Mouse (Mus musculus) neural tube, embryonic 14.5 days (tissue): ENCODE measurements at regions not wholly inside any gene's neighbourhood (a gene's known extent, or its start where the extent isn't known, plus 50 kb on each side); places are given as distances from the start of the nearest gene placed in this dataset.

Experiments used
- ATAC-seq: fragments of 200-750 bp; cut with Nextera tagmentation; 2 replicates; pipeline ENCODE4 v1.8.0; 2017; ENCODE audit warnings: low read depth, mild to moderate bottlenecking, moderate TSS enrichment, moderate library complexity
- H3K27ac ChIP-seq: fragments of 300-500 bp; sonication (generic); 2 replicates; pipeline ENCODE4 v1.5.1; 2014; ENCODE audit warnings: low read depth, mild to moderate bottlenecking, control low read depth, low read length, moderate library complexity, mixed read lengths
- H3K27me3 ChIP-seq: fragments of 300-500 bp; sonication (generic); 2 replicates; pipeline ENCODE4 v1.6.1; 2014; ENCODE audit warnings: low read length; ENCODE audit not compliant: control insufficient read depth, insufficient read depth
- H3K36me3 ChIP-seq: fragments of 300-500 bp; sonication (generic); 2 replicates; pipeline ENCODE4 v1.6.1; 2014; ENCODE audit warnings: low read length, mixed read lengths; ENCODE audit not compliant: control insufficient read depth, insufficient read depth
- H3K4me1 ChIP-seq: fragments of 300-500 bp; sonication (generic); 2 replicates; pipeline ENCODE4 v1.6.1; 2014; ENCODE audit warnings: low read length; ENCODE audit not compliant: control insufficient read depth, insufficient read depth
- H3K4me2 ChIP-seq: fragments of 300-500 bp; sonication (generic); 2 replicates; pipeline ENCODE4 v1.6.1; 2014; ENCODE audit warnings: mild to moderate bottlenecking, low read depth, low read length, control low read depth
- H3K4me3 ChIP-seq: fragments of 300-500 bp; sonication (generic); 2 replicates; pipeline ENCODE4 v1.5.1; 2014; ENCODE audit warnings: low read depth, low read length, control low read depth, mixed read lengths
- H3K9ac ChIP-seq: fragments of 300-500 bp; sonication (generic); replicated peaks from 2 replicates; pipeline ENCODE4 v1.6.1; 2014; ENCODE audit warnings: low read depth, mild to moderate bottlenecking, control low read depth, low read length, mixed read lengths
- H3K9me3 ChIP-seq: fragments of 300-500 bp; sonication (generic); 2 replicates; pipeline ENCODE4 v1.6.1; 2016; ENCODE audit warnings: low read length; ENCODE audit not compliant: control insufficient read depth
- WGBS: fragments of 180-500 bp; shearing (Covaris S2); extraction: QIAGEN DNeasy Blood & Tissue Kit; methylation state at CpG from one replicate; pipeline ENCODE4 v1.1.7; 2014; 5-methylcytosine and 5-hydroxymethylcytosine counted together

GRCm38 (mm10) chr2:147572413-147572812 is 210.7 kb downstream of the Pax1 start:
- Histone ChIP-seq H3K27ac (no peak overlapping the region), H3K4me1 (no peaks in the 10 kb centered on the region), H3K9ac (no peak overlapping the region), H3K4me2 (no peak overlapping the region), H3K27me3 (no peaks in the 10 kb centered on the region), H3K9me3 (no peaks in the 10 kb centered on the region), H3K36me3 (no peaks in the 10 kb centered on the region), H3K4me3 (no peak overlapping the region)
- no peak for ATAC-seq
- WGBS, result 84% methylated on average over 1 of the region's 1 CpGs

GRCm38 (mm10) chr2:147561220-147561619 is 199.5 kb downstream of the Pax1 start:
- whole genome bisulfite sequencing, result 40% methylated on average over 7 of the region's 7 CpGs
- H3K27ac ChIP-seq, result no peak overlapping the region
- no peaks in the 10 kb centered on the region for H3K9me3 ChIP-seq
- no peak overlapping the region for H3K4me2 ChIP-seq
- no peaks in the 10 kb centered on the region for H3K36me3 ChIP-seq
- no peak overlapping the region for H3K9ac ChIP-seq
- H3K27me3 ChIP-seq, result no peaks in the 10 kb centered on the region
- H3K4me3 ChIP-seq, result no peak overlapping the region
- ATAC-seq, result peak; percentile 85
- no peaks in the 10 kb centered on the region for H3K4me1 ChIP-seq

- 79% methylated on average over 20 of the region's 20 CpGs for WGBS
- Histone ChIP-seq H3K4me1 (no peaks in the 10 kb centered on the region), H3K9ac (no peak overlapping the region), H3K36me3 (no peaks in the 10 kb centered on the region), H3K4me2 (no peak overlapping the region), H3K27me3 (no peaks in the 10 kb centered on the region), H3K4me3 (no peak overlapping the region), H3K27ac (no peak overlapping the region), H3K9me3 (no peaks in the 10 kb centered on the region)
- ATAC-seq, result no peak
Observed at GRCm38 (mm10) chr2:147560426-147561155, 198.9 kb downstream of the Pax1 start.

- Histone ChIP-seq H3K4me2 (no peak overlapping the region), H3K9me3 (no peaks in the 10 kb centered on the region), H3K27me3 (no peaks in the 10 kb centered on the region), H3K4me1 (no peaks in the 10 kb centered on the region), H3K4me3 (no peak overlapping the region), H3K27ac (no peak overlapping the region), H3K9ac (no peak overlapping the region), H3K36me3 (no peaks in the 10 kb centered on the region)
- 80% methylated on average over 2 of the region's 2 CpGs for WGBS
- ATAC-seq, result no peak
Observed at GRCm38 (mm10) chr2:147529161-147529560, 167.4 kb downstream of the Pax1 start.

- H3K36me3 ChIP-seq, result no peaks in the 10 kb centered on the region
- no peaks in the 10 kb centered on the region for H3K9me3 ChIP-seq
- ATAC-seq, result no peak
- H3K27me3 ChIP-seq, result no peaks in the 10 kb centered on the region
- no peak overlapping the region for H3K9ac ChIP-seq
- no peak overlapping the region for H3K4me2 ChIP-seq
- H3K4me3 ChIP-seq, result no peak overlapping the region
- WGBS, result 79% methylated on average over 3 of the region's 3 CpGs
- H3K4me1 ChIP-seq, result no peaks in the 10 kb centered on the region
- no peak overlapping the region for H3K27ac ChIP-seq
Observed at GRCm38 (mm10) chr2:147515436-147515835, 153.7 kb downstream of the Pax1 start.

- WGBS, result 76% methylated on average over 3 of the region's 3 CpGs
- H3K9ac ChIP-seq, result no peak overlapping the region
- no peaks in the 10 kb centered on the region for H3K4me1 ChIP-seq
- no peak for ATAC-seq
- no peak overlapping the region for H3K27ac ChIP-seq
- H3K4me2 ChIP-seq, result no peak overlapping the region
- no peaks in the 10 kb centered on the region for H3K27me3 ChIP-seq
- H3K4me3 ChIP-seq, result no peak overlapping the region
- H3K9me3 ChIP-seq, result no peaks in the 10 kb centered on the region
- no peaks in the 10 kb centered on the region for H3K36me3 ChIP-seq
Observed at GRCm38 (mm10) chr2:147514748-147515147, 153.0 kb downstream of the Pax1 start.

GRCm38 (mm10) chr2:147503962-147504361 is 142.2 kb downstream of the Pax1 start:
- no peak overlapping the region for H3K4me3 ChIP-seq
- H3K36me3 ChIP-seq, result no peaks in the 10 kb centered on the region
- no peak overlapping the region for H3K27ac ChIP-seq
- H3K4me1 ChIP-seq, result no peaks in the 10 kb centered on the region
- no peak overlapping the region for H3K4me2 ChIP-seq
- H3K9ac ChIP-seq, result no peak overlapping the region
- H3K27me3 ChIP-seq, result no peaks in the 10 kb centered on the region
- ATAC-seq, result no peak
- H3K9me3 ChIP-seq, result no peaks in the 10 kb centered on the region
- 80% methylated on average over 4 of the region's 4 CpGs for WGBS

GRCm38 (mm10) chr2:147498731-147499130 is 137.0 kb downstream of the Pax1 start:
- Histone ChIP-seq H3K36me3 (no peaks in the 10 kb centered on the region), H3K27ac (no peak overlapping the region), H3K4me3 (no peak overlapping the region), H3K27me3 (no peaks in the 10 kb centered on the region), H3K4me1 (no peaks in the 10 kb centered on the region), H3K9ac (no peak overlapping the region), H3K4me2 (no peak overlapping the region), H3K9me3 (no peaks in the 10 kb centered on the region)
- 92% methylated on average over 1 of the region's 1 CpGs for WGBS
- no peak for ATAC-seq

- H3K4me2 ChIP-seq, result no peak overlapping the region
- no peak overlapping the region for H3K27ac ChIP-seq
- no peak for ATAC-seq
- H3K27me3 ChIP-seq, result no peaks in the 10 kb centered on the region
- 73% methylated on average over 5 of the region's 5 CpGs for WGBS
- H3K9ac ChIP-seq, result no peak overlapping the region
- H3K4me3 ChIP-seq, result no peak overlapping the region
- no peaks in the 10 kb centered on the region for H3K9me3 ChIP-seq
- H3K36me3 ChIP-seq, result no peaks in the 10 kb centered on the region
- no peaks in the 10 kb centered on the region for H3K4me1 ChIP-seq
Observed at GRCm38 (mm10) chr2:147455932-147456331, 94.2 kb downstream of the Pax1 start.
